Mouse (Mus musculus): ENCODE results near the gene Olfr1340. TPM values are rescaled to one million over a fixed set of nuclear protein-coding genes. Genes with fewer than 3 reads are reported as not detected.

Gene Olfr1340
- polyA plus RNA-seq, 1 experiment from 2014 or later, result not detected

GRCm38 (mm10) chr4:118739574-118739973 lies 19.6 kb downstream of the Olfr1340 start:
- no peak for ATAC-seq
- Histone ChIP-seq H3K4me1 (ENCODE audit: control insufficient read depth, insufficient read depth, low read length) (peaks cover 3% of the 10 kb centered on the region; the same call in 1 of the 2 replicates), H3K27ac (ENCODE audit: low read length) (no peak overlapping the region), H3K9ac (ENCODE audit: low read depth, low read length) (no peak overlapping the region), H3K36me3 (ENCODE audit: control insufficient read depth, insufficient read depth, low read length) (no peaks in the 10 kb centered on the region), H3K9me3 (replicated peaks; ENCODE audit: control insufficient read depth, low read length, poor library complexity, severe bottlenecking) (no peaks in the 10 kb centered on the region), H3K4me2 (ENCODE audit: low read length) (no peak overlapping the region), H3K4me3 (ENCODE audit: low read depth, low read length) (no peak overlapping the region), H3K27me3 (ENCODE audit: control insufficient read depth, insufficient read depth, low read depth, low read length) (peaks cover 8% of the 10 kb centered on the region; the same call in 1 of the 2 replicates)
- WGBS, result 56% methylated on average over 3 of the region's 3 CpGs

- WGBS, result 5% methylated on average over 11 of the region's 11 CpGs
- Histone ChIP-seq H3K4me3 (ENCODE audit: low read depth, low read length) (no peak overlapping the region; the same call in 1 of the 2 replicates), H3K9me3 (replicated peaks; ENCODE audit: control insufficient read depth, low read length, poor library complexity, severe bottlenecking) (no peaks in the 10 kb centered on the region), H3K4me2 (ENCODE audit: low read length) (peak overlapping the region; percentile 38), H3K36me3 (ENCODE audit: control insufficient read depth, insufficient read depth, low read length) (no peaks in the 10 kb centered on the region), H3K27me3 (ENCODE audit: control insufficient read depth, insufficient read depth, low read depth, low read length) (peaks cover 8% of the 10 kb centered on the region; the same call in 1 of the 2 replicates), H3K27ac (ENCODE audit: low read length) (no peak overlapping the region), H3K9ac (ENCODE audit: low read depth, low read length) (no peak overlapping the region), H3K4me1 (ENCODE audit: control insufficient read depth, insufficient read depth, low read length) (peaks cover 3% of the 10 kb centered on the region; the same call in 1 of the 2 replicates)
- no peak for ATAC-seq
Measured at GRCm38 (mm10) chr4:118740988-118741698, 21.2 kb downstream of the Olfr1340 start.

- no peak overlapping the region; the same call in none of the 2 replicates for H3K4me3 ChIP-seq (ENCODE audit: low read depth, low read length)
- WGBS, result 1% methylated on average over 16 of the region's 16 CpGs
- peaks cover 3% of the 10 kb centered on the region; the same call in 1 of the 2 replicates for H3K4me1 ChIP-seq (ENCODE audit: control insufficient read depth, insufficient read depth, low read length)
- H3K4me2 ChIP-seq (ENCODE audit: low read length), result peak overlapping the region; percentile 38
- H3K9me3 ChIP-seq (replicated peaks; ENCODE audit: control insufficient read depth, low read length, poor library complexity, severe bottlenecking), result 0 out of 2 replicates have a peak, but pooled peaks cover 2% of the 10 kb centered on the region
- ATAC-seq, result no peak
- peaks cover 8% of the 10 kb centered on the region; the same call in 1 of the 2 replicates for H3K27me3 ChIP-seq (ENCODE audit: control insufficient read depth, insufficient read depth, low read depth, low read length)
- no peak overlapping the region for H3K9ac ChIP-seq (ENCODE audit: low read depth, low read length)
- H3K36me3 ChIP-seq (ENCODE audit: control insufficient read depth, insufficient read depth, low read length), result no peaks in the 10 kb centered on the region
- no peak overlapping the region for H3K27ac ChIP-seq (ENCODE audit: low read length)
Measured at GRCm38 (mm10) chr4:118741881-118742280, 21.9 kb downstream of the Olfr1340 start.

DNA sequence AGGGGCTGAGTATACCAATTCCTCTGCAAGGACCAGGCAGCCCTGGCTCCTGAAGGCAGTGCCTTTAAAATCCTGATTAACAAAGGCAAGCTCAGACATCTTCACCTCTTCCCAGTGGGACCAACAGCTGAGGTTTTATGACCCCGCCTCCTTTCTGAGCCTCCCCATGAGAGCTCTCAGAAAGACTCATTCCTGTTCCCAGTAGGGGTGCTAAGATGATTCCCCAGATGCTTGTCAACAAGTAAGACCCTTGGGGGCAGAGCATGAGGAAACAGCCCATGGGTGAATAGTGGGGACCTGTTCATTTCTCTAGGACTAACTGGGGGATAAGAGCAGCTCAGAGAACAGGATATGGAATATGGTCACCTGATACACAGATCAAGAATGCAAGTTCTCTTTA lies 38.7 kb downstream of the Olfr1340 start, which contains the start of gene Olfr1338:
Gene Olfr1338, minus strand, starts transcription at position 101 of the 400 bp plus-strand sequence.
- Histone ChIP-seq H3K4me1 (ENCODE audit: control insufficient read depth, insufficient read depth, low read length) (no peaks in the 10 kb centered on the region), H3K27me3 (ENCODE audit: control insufficient read depth, insufficient read depth, low read depth, low read length) (no peaks in the 10 kb centered on the region), H3K36me3 (ENCODE audit: control insufficient read depth, insufficient read depth, low read length) (no peaks in the 10 kb centered on the region), H3K9ac (ENCODE audit: low read depth, low read length) (no peak within 1 kb of the TSS), H3K9me3 (replicated peaks; ENCODE audit: control insufficient read depth, low read length, poor library complexity, severe bottlenecking) (no peaks in the 10 kb centered on the region), H3K4me3 (ENCODE audit: low read depth, low read length) (no peak within 1 kb of the TSS), H3K4me2 (ENCODE audit: low read length) (no peak within 1 kb of the TSS), H3K27ac (ENCODE audit: low read length) (no peak within 1 kb of the TSS)
- ATAC-seq, result no peak
- 73% methylated on average over 1 of the region's 1 CpGs for WGBS

Other genes starting within 250 kb of the Olfr1340 start
- gene Tie1, start 230.1 kb upstream of the Olfr1340 start, polyA plus RNA-seq (2015; fragmentation: Nextera tagmentation; extraction: Ambion mirVana), result 13.1 and 14.4 TPM in 2 replicates
- not detected in 2 replicates for gene 2610528J11Rik, start 193.1 kb upstream of the Olfr1340 start, polyA plus RNA-seq (2015; fragmentation: Nextera tagmentation; extraction: Ambion mirVana)
- not detected in 2 replicates for gene Tmem125, start 176.1 kb upstream of the Olfr1340 start, polyA plus RNA-seq (2015; fragmentation: Nextera tagmentation; extraction: Ambion mirVana)
- 2.0 and 2.5 TPM in 2 replicates for gene Cfap57, start 99.4 kb upstream of the Olfr1340 start, polyA plus RNA-seq (2015; fragmentation: Nextera tagmentation; extraction: Ambion mirVana)
- gene Ebna1bp2, start 99.3 kb upstream of the Olfr1340 start, polyA plus RNA-seq (2015; fragmentation: Nextera tagmentation; extraction: Ambion mirVana), result 84.8 and 98.6 TPM in 2 replicates
- not detected in 2 replicates for gene Olfr62, start 61.2 kb upstream of the Olfr1340 start, polyA plus RNA-seq (2015; fragmentation: Nextera tagmentation; extraction: Ambion mirVana)
- not detected in 2 replicates for gene Olfr1342, start 27.4 kb upstream of the Olfr1340 start, polyA plus RNA-seq (2015; fragmentation: Nextera tagmentation; extraction: Ambion mirVana)
- gene Olfr1341, start 16.6 kb upstream of the Olfr1340 start, polyA plus RNA-seq (2015; fragmentation: Nextera tagmentation; extraction: Ambion mirVana), result not detected in 2 replicates
- not detected in 2 replicates for gene Olfr1339, start 12.0 kb downstream of the Olfr1340 start, polyA plus RNA-seq (2015; fragmentation: Nextera tagmentation; extraction: Ambion mirVana)
- gene Olfr1338, start 38.6 kb downstream of the Olfr1340 start, polyA plus RNA-seq (2015; fragmentation: Nextera tagmentation; extraction: Ambion mirVana), result not detected in 2 replicates
- not detected in 2 replicates for gene Olfr1337, start 62.4 kb downstream of the Olfr1340 start, polyA plus RNA-seq (2015; fragmentation: Nextera tagmentation; extraction: Ambion mirVana)
- not detected in 2 replicates for gene Olfr1335, start 89.8 kb downstream of the Olfr1340 start, polyA plus RNA-seq (2015; fragmentation: Nextera tagmentation; extraction: Ambion mirVana)
- not detected in 2 replicates for gene Olfr1333, start 116.1 kb downstream of the Olfr1340 start, polyA plus RNA-seq (2015; fragmentation: Nextera tagmentation; extraction: Ambion mirVana)
- gene Olfr1331, start 144.5 kb downstream of the Olfr1340 start, polyA plus RNA-seq (2015; fragmentation: Nextera tagmentation; extraction: Ambion mirVana), result not detected in 2 replicates
- gene Olfr1330, start 168.5 kb downstream of the Olfr1340 start, polyA plus RNA-seq (2015; fragmentation: Nextera tagmentation; extraction: Ambion mirVana), result not detected in 2 replicates
- gene Olfr1329, start 197.3 kb downstream of the Olfr1340 start, polyA plus RNA-seq (2015; fragmentation: Nextera tagmentation; extraction: Ambion mirVana), result not detected in 2 replicates
- not detected in 2 replicates for gene Olfr1328, start 218.5 kb downstream of the Olfr1340 start, polyA plus RNA-seq (2015; fragmentation: Nextera tagmentation; extraction: Ambion mirVana)
- gene Lao1, start 241.4 kb downstream of the Olfr1340 start, polyA plus RNA-seq (2015; fragmentation: Nextera tagmentation; extraction: Ambion mirVana), result not detected in 2 replicates

Measured in midbrain, embryonic 16.5 days (tissue).